Mouse (Mus musculus) hindlimb bud, embryonic 11.5 days (tissue): Measurements from ENCODE around the gene Sox30.

Experiments
- DNase-seq: peaks from one replicate; pipeline ENCODE4 v3.0.0-alpha.2; 2012; ENCODE audit warnings: low read depth, low spot score; ENCODE audit errors: extremely low spot score

Gene Sox30

DNA sequence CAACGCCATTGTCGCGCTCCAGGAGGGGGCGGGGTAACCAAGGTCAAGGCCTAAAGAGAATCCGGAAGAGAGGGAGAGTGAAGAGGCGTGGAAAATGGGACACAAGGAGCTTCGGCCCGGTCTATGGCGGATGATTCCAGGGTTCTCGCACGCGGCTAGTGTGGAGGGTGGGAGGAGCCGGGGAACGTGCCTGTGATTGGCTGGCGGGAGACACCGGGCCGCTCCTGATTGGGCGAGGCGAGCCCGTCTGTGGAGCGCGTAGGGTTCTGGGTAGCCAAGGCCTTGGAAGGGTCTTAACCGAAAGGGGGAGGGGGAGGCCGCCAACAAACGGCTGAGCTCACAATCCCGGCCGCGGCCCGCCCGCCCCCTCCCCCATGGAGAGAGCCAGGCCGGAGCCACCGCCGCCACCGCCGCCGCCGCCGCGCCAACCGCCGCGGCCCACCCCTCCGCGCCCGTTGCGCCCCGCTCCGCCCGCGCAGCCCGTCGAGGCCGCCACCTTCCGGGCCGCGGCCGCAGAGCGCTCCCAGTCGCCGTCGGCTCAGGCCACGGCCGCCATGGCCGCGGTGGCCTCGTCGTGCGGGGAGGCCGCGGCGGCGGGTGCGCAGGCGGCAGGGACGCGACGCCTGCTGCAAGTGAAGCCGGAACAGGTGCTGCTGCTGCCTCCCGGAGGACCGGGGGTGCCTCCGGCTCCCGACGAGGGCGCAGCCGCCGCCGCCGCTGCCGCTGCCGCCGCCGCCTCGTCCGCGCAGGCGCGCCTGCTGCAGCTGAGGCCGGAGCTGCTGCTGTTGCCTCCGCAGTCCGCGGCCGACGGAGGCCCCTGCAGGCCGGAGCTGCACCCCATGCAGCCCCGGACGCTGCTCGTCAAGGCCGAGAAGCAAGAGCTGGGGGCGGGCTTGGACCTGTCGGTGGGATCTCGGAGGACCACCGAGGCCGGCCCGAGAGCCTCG, at the start of gene Sox30:
Gene Sox30, plus strand, starts transcription at position 365 of the 947 bp plus-strand sequence.
- DNase-seq = no peak

DNA sequence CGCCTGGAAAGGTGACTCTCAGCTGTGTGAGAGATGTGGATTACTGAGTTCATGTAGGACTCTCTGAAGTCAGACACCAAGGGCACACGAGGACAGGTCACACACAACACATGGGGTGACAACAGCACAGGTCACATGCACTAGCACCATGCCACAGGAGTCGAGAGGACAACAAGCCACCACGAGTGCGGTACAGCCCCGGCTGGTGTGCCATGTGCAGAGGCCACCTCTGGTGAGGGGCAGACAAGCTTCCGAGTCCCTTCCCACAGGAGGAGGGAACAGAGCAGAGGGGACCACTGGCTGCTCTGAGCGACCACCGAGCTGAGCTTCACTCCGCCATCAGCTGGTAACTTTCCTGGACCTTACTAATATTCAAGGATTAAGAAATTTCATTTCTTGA, 47.3 kb upstream of the Sox30 start:
- DNase-seq = no peak

DNA sequence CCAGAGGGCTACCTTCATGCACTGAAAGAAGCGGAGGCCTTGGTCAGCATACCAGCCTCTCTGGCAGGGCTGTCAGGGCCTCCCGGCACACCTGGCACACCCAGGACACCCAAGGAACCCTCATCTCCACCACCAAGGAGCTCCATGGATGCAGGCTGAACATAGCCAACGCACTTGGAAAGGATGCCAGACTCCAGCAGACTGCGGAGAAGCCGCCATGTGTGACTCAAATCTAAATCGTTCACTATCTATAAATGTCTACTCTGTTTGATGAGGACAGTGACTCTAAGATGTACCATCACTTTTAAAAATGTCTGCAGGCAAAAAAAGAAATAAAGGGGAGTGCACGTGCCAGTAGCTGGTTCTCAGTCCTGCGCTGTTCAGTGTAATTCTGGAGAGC, 42.6 kb upstream of the Sox30 start:
- no peak for DNase-seq

DNA sequence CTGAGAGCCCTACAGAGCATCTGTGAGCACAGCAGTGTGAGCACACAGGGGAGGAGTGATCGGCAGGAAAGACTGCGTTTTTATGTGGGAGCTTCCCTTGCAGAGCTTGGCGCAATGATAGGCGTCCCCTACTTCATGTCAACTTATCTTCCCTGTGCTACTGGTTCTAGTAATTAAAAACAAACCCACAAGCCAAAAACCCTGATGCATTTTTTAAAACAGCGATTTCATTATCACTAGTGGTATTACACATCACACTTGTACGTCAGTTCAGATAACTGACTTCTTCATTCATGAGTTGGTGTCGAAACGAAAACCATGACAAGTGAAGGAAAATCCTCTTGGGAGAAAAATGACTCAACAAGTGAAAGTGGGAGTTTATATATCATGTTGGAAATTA, 41.2 kb upstream of the Sox30 start:
- DNase-seq = no peak

DNA sequence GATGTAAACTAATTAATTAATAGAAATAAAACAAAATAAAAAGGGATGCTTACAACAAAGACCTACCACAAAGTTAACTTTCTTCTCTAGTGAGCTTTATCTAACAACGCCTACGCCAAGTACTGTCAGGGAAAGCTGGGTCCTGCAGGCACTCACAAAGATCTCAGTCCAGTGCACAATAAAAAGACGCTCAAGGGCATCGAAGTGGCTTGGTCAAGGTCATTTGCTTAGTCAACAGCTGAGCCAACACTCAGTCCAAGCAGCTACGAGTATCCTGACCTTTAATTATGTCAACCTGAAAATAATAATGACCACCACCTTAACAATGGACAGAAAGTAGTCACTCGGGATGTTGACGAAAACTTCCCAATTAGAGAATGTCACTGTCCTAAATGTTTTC, 37.8 kb upstream of the Sox30 start:
- DNase-seq = no peak

DNA sequence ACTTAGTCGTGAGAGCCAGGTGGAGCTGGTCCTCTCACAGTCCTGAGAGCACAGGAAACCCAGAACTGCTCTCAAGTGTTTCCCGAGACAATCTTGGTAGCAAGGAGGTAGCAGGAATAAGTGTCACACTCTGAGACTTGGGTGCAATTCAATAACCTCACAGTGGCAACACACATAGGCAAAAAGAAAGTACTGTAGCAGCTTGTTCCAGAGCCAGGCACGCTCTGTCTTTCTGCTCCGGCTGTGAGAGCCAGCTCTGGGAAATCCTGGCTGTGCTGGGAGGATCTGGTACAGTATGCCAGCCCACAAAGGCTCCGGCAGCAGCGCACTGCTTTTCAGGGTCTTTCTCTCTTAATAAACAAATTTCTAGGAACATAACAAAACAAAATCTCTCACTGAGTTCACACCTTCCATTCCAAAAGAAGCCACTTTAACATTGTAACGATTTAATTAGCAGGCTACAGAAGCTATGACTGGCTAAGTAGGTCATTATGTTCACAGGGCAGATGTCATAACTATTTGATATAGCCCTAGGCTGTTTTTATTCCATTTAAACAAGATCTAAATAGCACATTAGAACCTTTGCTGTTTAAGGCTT, 36.9 kb upstream of the Sox30 start:
- no peak for DNase-seq

DNA sequence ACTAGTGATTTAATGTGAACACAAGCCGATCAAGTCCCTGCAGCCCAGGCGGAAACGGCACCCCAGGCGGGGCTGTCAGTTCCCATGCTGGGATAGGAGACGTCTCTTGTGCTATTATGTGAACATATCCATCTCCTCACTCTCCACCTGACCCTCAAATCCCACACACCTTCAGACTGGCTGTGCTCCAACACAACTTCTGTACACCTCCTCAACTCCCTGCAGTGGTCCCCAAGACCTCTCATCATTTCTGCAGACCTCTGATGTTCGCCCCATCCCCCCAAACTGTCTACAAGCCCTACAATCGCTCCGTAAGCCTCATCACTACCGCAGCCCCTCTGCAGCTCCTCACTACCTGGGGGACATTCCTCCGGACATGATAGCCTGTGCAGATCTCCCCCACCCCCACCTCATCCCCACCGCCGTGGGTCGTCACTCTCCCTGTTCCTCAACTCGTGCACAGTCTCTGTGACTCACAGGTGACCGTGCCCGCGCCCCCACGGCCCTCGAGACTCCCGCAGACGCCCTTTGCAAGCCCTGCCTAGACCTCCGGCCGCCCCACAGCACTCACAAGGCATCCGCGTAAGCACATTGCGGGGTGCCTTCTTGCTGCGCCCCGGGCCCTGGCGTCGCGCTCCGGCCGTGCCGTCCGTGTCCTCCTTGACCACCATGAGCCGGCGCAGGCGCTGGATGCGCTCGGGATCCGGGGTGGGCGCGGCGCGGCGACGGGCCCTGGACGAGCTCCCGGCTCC, 36.0 kb upstream of the Sox30 start:
- no peak for DNase-seq

DNA sequence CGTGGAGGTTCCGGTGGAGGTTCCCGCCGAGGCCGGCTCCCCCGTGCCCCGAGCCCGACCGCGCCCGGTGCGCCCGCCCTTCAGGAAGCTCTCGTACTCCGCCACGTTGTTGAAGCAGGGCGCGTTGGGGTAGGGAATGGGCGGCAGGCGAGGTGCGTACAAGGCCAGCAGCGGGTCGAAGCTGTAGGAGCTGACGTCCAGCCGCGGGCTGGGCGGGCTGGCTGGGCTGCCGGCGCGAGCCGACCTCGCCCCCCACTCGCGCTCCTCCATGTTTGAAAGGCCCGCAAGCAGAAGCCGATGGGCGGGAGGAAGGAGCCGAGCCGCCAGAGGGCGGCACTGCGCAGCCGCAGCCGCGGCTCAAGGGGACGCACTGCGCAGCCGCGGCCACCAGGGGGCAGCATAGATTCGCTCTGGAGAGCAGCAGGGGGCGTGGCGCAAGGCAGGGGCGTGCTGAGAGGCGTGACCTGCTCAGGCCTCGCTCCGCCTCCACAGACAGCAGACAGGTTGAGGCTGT, 35.4 kb upstream of the Sox30 start, which contains the start of gene Lsm11:
Gene Lsm11, minus strand, starts transcription at position 293 of the 514 bp plus-strand sequence.
- peak; percentile 88 for DNase-seq

DNA sequence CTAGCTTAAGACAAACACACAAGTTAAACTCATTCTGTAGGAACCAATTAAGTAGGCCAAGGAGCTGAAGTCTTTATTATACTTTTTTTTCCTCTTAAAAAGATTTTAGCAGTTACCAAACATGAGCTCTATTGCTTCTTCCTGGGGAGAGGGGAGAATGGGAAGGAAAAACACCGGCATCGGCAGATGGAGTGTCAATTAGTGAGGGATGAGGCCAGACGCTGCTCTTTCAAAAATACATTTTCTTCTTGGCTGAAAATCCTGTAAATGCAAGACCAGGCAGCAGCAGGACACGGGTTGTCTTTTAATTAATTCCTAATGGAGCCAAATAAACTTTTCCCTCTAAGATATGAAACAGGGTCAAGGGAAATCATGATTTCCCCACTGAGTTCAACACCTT, 33.3 kb upstream of the Sox30 start:
- DNase-seq = no peak

DNA sequence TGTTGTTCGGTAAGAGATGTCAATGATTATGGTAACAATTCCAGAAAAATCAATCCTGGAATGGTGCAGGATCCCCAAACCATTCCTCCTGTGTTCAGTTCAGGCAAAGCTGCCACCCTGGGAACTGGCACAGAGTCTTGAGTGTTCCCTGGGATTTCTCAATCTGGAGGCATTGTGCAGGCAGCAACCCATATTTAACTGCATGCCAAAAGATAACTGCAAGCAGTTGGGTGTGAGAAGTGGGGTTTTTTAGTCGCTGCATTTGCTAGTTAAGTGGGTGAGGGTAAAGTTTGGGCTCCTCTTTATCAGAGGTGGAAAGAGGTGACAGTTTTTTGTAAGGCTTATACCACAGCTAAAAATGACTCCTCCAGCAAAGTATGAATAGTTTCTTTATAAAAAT, 32.6 kb upstream of the Sox30 start:
- DNase-seq = no peak

DNA sequence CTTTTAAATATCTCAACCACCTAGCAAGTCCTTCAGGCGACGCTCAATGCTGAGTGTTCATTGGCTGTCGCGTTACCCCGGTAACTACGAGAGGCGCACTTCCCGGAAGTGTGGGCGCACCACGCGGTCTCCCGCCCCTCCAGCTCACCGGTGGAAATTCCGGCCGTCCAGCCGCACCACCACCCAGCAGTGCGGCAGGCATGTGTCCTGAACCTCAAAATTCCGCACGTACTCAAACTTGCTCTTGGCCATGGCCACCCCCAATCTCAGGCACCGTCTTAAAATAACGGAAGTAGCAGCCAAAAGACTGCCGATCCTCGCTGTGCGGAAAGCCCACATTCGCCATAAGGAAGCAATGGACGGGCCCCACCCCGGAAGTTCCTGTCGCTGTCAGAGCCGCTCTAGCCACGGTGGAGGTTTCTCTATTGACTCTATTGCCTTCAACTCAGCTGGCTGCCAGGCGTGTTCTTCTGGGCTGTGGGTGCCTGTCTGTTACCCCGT, 24.9 kb upstream of the Sox30 start, which contains the start of gene Thg1l:
Gene Thg1l, minus strand, starts transcription at position 368 of the 501 bp plus-strand sequence.
- DNase-seq = peak; percentile 86

DNA sequence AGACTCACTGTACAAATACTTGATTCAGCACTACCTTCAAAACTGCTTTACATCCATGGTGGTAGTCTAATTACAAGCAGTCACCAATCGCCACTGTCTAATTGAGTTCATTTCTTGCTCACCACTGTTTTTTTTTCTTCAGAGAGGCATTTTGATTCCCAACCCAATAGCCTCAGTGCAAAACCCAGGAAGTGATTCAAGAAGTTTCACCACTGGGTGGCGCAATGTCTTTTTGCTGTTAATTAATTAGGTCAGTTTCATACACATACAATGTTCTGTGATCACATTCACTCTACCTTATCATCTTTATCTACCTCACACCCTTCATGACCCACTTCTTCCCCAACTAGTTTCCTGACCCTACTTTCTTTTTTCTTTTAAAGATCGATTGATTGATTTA, 20.5 kb upstream of the Sox30 start:
- no peak for DNase-seq

DNA sequence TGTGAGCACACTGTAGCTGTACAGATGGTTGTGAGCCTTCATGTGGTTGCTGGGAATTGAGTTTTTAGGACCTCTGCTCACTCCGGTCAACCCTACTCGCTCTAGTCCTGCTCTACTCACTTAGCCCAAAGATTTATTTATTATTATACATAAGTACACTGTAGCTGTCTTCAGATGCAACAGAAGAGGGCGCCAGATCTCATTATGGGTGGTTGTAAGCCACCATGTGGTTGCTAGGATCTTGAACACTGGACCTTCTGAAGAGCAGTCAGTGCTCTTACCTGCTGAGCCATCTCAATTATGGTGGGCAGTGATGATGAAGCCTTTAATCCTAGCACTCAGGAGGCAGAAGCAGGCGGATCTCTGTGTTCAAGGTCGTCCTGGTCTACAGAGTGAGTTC, 20.1 kb upstream of the Sox30 start:
- no peak for DNase-seq

DNA sequence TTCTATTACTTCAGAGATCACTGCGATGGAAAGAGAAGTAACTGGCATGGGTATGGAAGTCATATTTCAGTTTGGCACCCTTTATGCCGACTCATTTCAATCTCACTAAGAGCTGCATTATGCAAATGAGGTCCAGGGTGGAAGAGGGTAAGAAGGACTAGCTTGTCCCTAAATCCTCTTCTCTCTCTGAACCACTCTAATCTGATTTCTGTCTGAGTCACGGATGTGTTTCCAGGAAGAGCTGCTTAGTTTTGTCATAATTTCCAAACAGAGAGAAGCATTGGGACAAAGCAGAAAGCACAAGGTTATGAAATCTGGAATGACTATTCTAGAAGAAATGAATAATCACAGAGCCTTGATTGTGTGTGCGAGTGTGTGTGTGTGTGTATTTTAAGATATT, 13.2 kb upstream of the Sox30 start:
- no peak for DNase-seq

DNA sequence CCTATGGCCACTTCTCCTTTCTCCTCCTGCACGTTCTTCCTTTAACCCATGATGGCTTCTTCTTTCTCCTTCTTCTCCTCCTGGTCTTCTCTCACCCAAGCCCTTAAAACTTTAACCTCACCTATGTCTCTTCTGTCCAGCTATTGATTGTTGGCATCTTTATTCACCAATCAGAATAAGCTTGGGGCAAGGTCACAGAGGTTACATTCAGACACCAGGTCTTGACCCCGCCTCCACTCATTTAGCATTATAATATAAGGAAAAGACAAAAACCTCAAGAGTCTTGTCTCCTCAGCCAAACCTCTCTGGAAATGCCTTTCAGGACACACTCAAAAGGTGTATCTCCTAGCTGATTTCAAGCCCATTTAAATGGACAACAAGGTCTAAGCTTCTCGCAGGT, 11.6 kb upstream of the Sox30 start:
- DNase-seq = no peak

DNA sequence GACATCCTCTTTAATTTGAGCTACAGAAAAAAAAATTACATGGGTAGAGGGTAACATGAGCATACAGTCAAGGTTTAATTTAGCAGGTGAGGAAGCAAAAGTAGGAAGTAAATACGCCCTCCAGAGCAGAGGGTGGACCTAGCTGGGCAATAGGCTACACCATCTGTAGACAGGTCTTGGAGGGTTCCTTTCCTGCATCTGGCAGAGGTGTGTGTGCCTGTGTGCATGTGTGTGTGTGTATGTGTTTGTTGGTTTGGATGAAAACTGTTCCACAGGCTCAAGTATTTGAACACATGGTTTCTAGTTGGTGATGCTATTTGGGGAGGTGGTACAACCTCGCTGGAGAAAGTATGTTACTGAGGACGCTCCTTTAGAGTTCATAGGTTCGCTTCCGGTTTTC, 6.5 kb upstream of the Sox30 start:
- no peak for DNase-seq

DNA sequence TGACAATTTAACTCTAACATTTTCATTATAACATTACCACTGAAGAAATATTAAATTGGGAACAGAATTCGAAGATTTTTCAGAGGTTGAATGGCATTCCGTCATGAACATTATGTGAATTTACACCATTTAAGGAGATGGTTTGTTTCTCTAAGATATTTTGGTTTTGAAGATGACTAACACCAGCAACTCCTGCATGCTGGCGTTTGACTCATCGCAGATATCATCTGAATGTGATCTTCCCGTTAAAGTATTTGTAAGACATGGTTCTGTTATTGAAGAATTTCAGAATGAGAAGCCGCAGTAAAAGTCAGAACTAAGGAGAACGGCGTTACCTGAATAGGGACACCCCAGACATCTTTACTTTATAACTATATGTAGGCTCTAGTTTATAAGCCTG, 5.6 kb upstream of the Sox30 start:
- no peak for DNase-seq

DNA sequence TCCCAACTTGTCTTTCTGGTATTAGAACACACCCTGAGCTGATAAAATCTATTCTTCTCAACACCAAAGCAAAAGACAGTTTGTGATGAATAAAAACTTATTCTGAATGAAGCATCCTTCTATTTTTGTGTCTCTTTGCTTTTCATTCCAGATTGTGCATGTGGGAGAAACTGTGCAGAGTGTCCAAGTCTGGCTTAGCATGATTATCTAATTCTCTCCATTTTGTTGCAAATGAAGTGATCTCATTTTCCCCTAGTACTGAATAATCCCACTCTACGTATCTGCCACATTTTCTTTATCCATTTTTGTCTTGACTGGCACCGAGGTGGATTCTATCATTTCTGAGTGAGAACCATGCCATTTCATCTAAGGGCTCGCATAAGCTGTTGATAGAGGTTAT, 4.0 kb upstream of the Sox30 start:
- no peak for DNase-seq

DNA sequence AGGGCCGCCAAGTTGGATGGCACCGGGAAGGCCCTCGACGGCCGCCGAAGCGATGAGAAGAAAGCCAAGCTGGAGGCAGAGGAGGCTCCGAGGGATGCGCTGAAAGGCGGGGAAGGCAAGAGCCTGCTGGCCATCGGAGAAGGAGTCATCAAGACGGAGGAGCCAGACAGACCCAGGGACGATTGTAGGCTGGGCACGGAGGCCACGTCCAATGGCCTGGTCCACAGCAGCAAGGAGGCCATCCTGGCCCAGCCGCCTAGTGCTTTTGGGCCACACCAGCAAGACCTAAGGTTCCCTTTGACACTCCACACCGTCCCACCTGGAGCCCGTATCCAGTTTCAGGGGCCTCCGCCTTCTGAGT, 763 bp downstream of the Sox30 start:
- no peak for DNase-seq

DNA sequence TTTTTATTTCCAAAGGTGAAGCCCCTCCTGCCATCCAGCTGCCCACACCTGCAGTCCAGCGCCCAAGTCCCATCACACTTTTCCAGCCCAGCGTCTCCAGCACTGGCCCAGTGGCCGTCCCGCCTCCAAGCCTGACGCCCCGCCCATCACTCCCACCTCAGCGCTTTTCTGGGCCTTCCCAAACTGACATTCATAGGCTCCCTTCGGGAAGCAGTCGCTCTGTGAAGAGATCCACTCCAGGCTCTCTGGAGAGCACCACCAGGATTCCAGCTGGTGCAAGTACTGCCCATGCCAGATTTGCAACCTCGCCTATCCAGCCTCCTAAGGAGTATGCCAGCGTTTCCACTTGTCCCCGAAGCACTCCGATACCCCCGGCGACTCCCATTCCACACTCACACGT, 11.5 kb downstream of the Sox30 start:
- DNase-seq = no peak

DNA sequence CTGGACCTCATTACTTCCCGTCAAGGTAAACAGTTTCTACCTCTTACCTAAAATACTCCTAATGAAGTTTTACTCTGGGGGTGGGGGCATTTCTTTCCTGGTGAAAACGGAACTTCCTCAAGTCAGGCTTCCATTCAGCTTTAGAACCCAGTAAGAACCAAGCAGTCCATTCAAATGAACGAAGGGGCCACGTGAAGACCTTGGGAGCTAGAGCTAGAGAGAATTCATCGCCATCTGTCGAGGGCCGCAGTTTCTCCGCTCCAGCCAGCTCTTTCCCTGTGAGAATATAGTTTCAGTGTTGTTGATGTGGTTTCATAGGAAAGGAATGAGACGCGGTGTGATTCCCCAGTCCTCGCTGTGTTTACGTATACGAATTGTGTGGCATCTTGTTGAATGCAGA, 12.0 kb downstream of the Sox30 start:
- DNase-seq = no peak
